Mouse (Mus musculus) C2C12 (cell line): Measurements from ENCODE around the gene Synm.

ENCODE experiments used
- CTCF ChIP-seq: IDR thresholded peaks from one replicate; pipeline ENCODE4 v1.5.1; 2011; ENCODE audit not compliant: control insufficient read depth, insufficient read depth, insufficient read length
- FOSL1 ChIP-seq: IDR thresholded peaks from one replicate; pipeline ENCODE4 v1.8.0; 2011; ENCODE audit warnings: mild to moderate bottlenecking, low read length; ENCODE audit not compliant: poor library complexity, insufficient read depth, severe bottlenecking
- USF1 ChIP-seq: IDR thresholded peaks from one replicate; pipeline ENCODE4 v1.6.1; 2011; ENCODE audit warnings: low read depth, mild to moderate bottlenecking, control low read depth, moderate library complexity

- TF ChIP-seq CTCF = no peak
- no peak for TF ChIP-seq USF1
- TF ChIP-seq FOSL1 = no peak
Observed at GRCm38 (mm10) chr7:67800547-67800946, 41.0 kb upstream of the Synm start.
